Comparison of ENCODE assay signal across 8 mouse cellular contexts in genomic region chr19:46304216-46304841, GRCm38 (mm10). TPM values are rescaled to one million over a fixed set of nuclear protein-coding genes. Genes with fewer than 3 reads are reported as not detected.
DNase-seq lines count a peak whose midpoint lies in the region; ATAC-seq and TF ChIP-seq lines count a peak whose summit lies in the region.

Gene Nfkb2, plus strand, starts transcription at chr19:46304320.

- in situ Hi-C loops in ES-E14 (cut with MboI; ENCODE audit: low sequenced_read_pairs in 2 of 2, unreplicated experiment in 2 of 2), result no loop called here

- H3K4me3 ChIP-seq in ES-E14 (ENCODE audit: insufficient read depth in 1 of 2, low read depth in 1 of 2, low read length in 2 of 2, poor library complexity in 1 of 2, severe bottlenecking in 1 of 2), result peak within 1 kb of the TSS; percentile 69 to 99
- H3K4me3 ChIP-seq in forebrain, embryonic 13.5 days, result peak within 1 kb of the TSS; percentile 56
- H3K4me3 ChIP-seq in lung, embryonic 16.5 days (ENCODE audit: low read length), result peak within 1 kb of the TSS; percentile 81

- 0% methylated on average over 39 of the region's 39 CpGs for WGBS in forebrain, embryonic 13.5 days
- under 1% methylated on average over 39 of the region's 39 CpGs for WGBS in large intestine, adult 2 months
- WGBS in lung, embryonic 16.5 days, result 0% methylated on average over 39 of the region's 39 CpGs

- peak within 1 kb of the TSS; percentile 68 for H3K9ac ChIP-seq in ES-E14 (ENCODE audit: insufficient read depth, low read depth, low read length, poor library complexity, severe bottlenecking)
- H3K9ac ChIP-seq in forebrain, embryonic 13.5 days, result peak within 1 kb of the TSS; percentile 69
- H3K9ac ChIP-seq in lung, embryonic 16.5 days (ENCODE audit: low read length), result peak within 1 kb of the TSS; percentile 73

- H3K9me3 ChIP-seq in ES-E14 (ENCODE audit: control insufficient read depth, insufficient read depth, low read depth, low read length), result no peaks in the 10 kb centered on the region
- no peaks in the 10 kb centered on the region for H3K9me3 ChIP-seq in forebrain, embryonic 13.5 days (replicated peaks)
- no peaks in the 10 kb centered on the region for H3K9me3 ChIP-seq in lung, embryonic 16.5 days (ENCODE audit: control insufficient read depth, low read length)

- DNase-seq in ES-E14 (ENCODE audit: low read depth, low spot score), result peak; percentile 89
- peak; percentile 94 to 95 for DNase-seq in heart, postnatal 14 days
- peak; percentile 88 for DNase-seq in large intestine, adult 2 months (ENCODE audit: low read depth, low spot score)
- DNase-seq in ovary, adult 18-20 months (ENCODE audit: low spot score), result peak; percentile 93
- DNase-seq in thymus, postnatal 14 days, result peak; percentile 86

- peak; percentile 37; the same call in 1 of the 2 replicates for ATAC-seq in cerebellum, adult (ENCODE audit: insufficient number of reproducible peaks, low FRiP score, low TSS enrichment)
- peak; percentile 80 for ATAC-seq in forebrain, embryonic 13.5 days
- peak; percentile 93 for ATAC-seq in lung, embryonic 16.5 days (ENCODE audit: low read depth)

- intact Hi-C loops in heart, postnatal 14 days (cut with DNase I), result loop anchor here (2.0 to 10.0 kb wide), 3 partner anchors 64 to 170 kb away; no protein-coding TSS in a partner anchor

- peaks cover 0 to 15% of the 10 kb centered on the region in 2 experiments; a peak in 1 of 4 replicates for H3K4me1 ChIP-seq in ES-E14 (ENCODE audit: control insufficient read depth in 2 of 2, insufficient read depth in 2 of 2, low read length in 2 of 2, poor library complexity in 1 of 2)
- H3K4me1 ChIP-seq in forebrain, embryonic 13.5 days, result peaks cover 28% of the 10 kb centered on the region
- peaks cover 14% of the 10 kb centered on the region for H3K4me1 ChIP-seq in lung, embryonic 16.5 days (replicated peaks; ENCODE audit: control insufficient read depth, insufficient read depth, low read length)

- no peak within 1 kb of the TSS for H3K27ac ChIP-seq in ES-E14 (ENCODE audit: insufficient read depth, low read depth, low read length, poor library complexity, severe bottlenecking)
- 0 out of 2 replicates have a peak within 1 kb of the TSS, but pooled peaks have one; percentile 7 for H3K27ac ChIP-seq in forebrain, embryonic 13.5 days
- H3K27ac ChIP-seq in lung, embryonic 16.5 days (ENCODE audit: low read length), result peak within 1 kb of the TSS; percentile 96

- peaks cover 4% of the 10 kb centered on the region; the same call in 1 of the 2 replicates for H3K36me3 ChIP-seq in ES-E14 (ENCODE audit: control insufficient read depth, insufficient read depth, low read length, poor library complexity, severe bottlenecking)
- H3K36me3 ChIP-seq in forebrain, embryonic 13.5 days (ENCODE audit: poor library complexity, severe bottlenecking), result no peaks in the 10 kb centered on the region
- H3K36me3 ChIP-seq in lung, embryonic 16.5 days (ENCODE audit: control insufficient read depth, insufficient read depth, low read length), result no peaks in the 10 kb centered on the region

- peaks cover 42% of the 10 kb centered on the region for H3K27me3 ChIP-seq in forebrain, embryonic 13.5 days
- H3K27me3 ChIP-seq in lung, embryonic 16.5 days (ENCODE audit: control insufficient read depth, insufficient read depth, low read depth, low read length), result no peaks in the 10 kb centered on the region

- peak within 1 kb of the TSS; percentile 94 for H3K4me2 ChIP-seq in forebrain, embryonic 13.5 days
- peak within 1 kb of the TSS; percentile 92 for H3K4me2 ChIP-seq in lung, embryonic 16.5 days (ENCODE audit: low read depth, low read length)

TF ChIP-seq in ES-E14, 5 proteins besides CTCF, POLR2A, EP300 and RAD21:
- 0 out of 2 replicates have a peak, but pooled peaks have one; percentile 16 for TF ChIP-seq ZC3H11A (IDR thresholded peaks at IDR 0.05; ENCODE audit: borderline replicate concordance, low read depth, low read length)
- 0 out of 2 replicates have a peak, but pooled peaks have one; percentile 27 for TF ChIP-seq HCFC1 (IDR thresholded peaks at IDR 0.05; ENCODE audit: borderline replicate concordance, insufficient read depth, low read length)
- TF ChIP-seq CHD2 (IDR thresholded peaks at IDR 0.05; ENCODE audit: low read depth, low read length), result no peak

RNA-seq across cellular contexts. Expression of gene Nfkb2, which starts in this region (rescaled TPM):
- 11.6 and 13.0 TPM in 2 replicates for total RNA-seq in ES-E14 (2012; rRNA removed)
- 1.1 and 1.5 TPM in 2 replicates for polyA plus RNA-seq in forebrain, embryonic 13.5 days (2015; fragmentation: Nextera tagmentation; extraction: Ambion mirVana)
- total RNA-seq in heart, postnatal 14 days (2021), result 10 to 100 TPM; 15.5 to 16.6 TPM
- 40.8 and 47.2 TPM in 2 replicates for polyA plus RNA-seq in large intestine, adult 2 months (2012; rRNA removed)
- 8.3 and 9.1 TPM in 2 replicates for polyA plus RNA-seq in lung, embryonic 16.5 days (2015; fragmentation: Nextera tagmentation; extraction: Ambion mirVana)

Comparison
In these comparisons a context has a peak if more than half of its experiments do, and no peak if none do; other contexts are left out.
1. ATAC-seq: peak in every context shown above with its lines; median percentile 93 in lung, embryonic 16.5 days; 80 in forebrain, embryonic 13.5 days; 37 in cerebellum, adult.